Mouse (Mus musculus) ZHBTc4 (cell line): ENCODE results near the gene Vps52.

Experiments used
- DNase-seq: peaks from one replicate; pipeline ENCODE4 v3.0.0-alpha.2; 2011; ENCODE audit warnings: low read depth, low spot score

The Vps52 gene

GRCm38 (mm10) chr17:34003426-34003825 lies 47.8 kb downstream of the Vps52 start:
- DNase-seq: peak; percentile 77

- DNase-seq: no peak
Measured at GRCm38 (mm10) chr17:34006570-34006969, 51.0 kb downstream of the Vps52 start.

- DNase-seq: no peak
Measured at GRCm38 (mm10) chr17:34010156-34010555, 54.5 kb downstream of the Vps52 start.

GRCm38 (mm10) chr17:34013436-34013835 lies 57.8 kb downstream of the Vps52 start:
- no peak for DNase-seq
